Mouse (Mus musculus) stomach, postnatal 0 days (tissue): Measurements from ENCODE around the gene Olfr1451. TPM values are rescaled to one million over a fixed set of nuclear protein-coding genes. Genes with fewer than 3 reads are reported as not detected.
"Not testable (repeated sequence)": the region's sequence is repeated elsewhere in the genome, so short reads cannot be mapped to it uniquely, and the experiment has no call there.

Experiments used
- ATAC-seq: fragments of 200-750 bp; cut with Nextera tagmentation; 2 replicates; pipeline ENCODE4 v1.8.0; 2017; ENCODE audit not compliant: low FRiP score, low TSS enrichment
- DNase-seq: peaks from one replicate; pipeline ENCODE4 v3.0.0-alpha.2; 2016; ENCODE audit warnings: low spot score
- H3K27ac ChIP-seq: fragments of 300-500 bp; sonication (generic); replicated peaks from 2 replicates; pipeline ENCODE4 v1.5.1; 2014; ENCODE audit warnings: mild to moderate bottlenecking, control low read depth
- H3K27me3 ChIP-seq: fragments of 300-500 bp; sonication (generic); 2 replicates; pipeline ENCODE4 v1.6.1; 2014; ENCODE audit warnings: low read length; ENCODE audit not compliant: control insufficient read depth, insufficient read depth
- H3K36me3 ChIP-seq: fragments of 300-500 bp; sonication (generic); 2 replicates; pipeline ENCODE4 v1.6.1; 2014; ENCODE audit warnings: low read length, mixed read lengths; ENCODE audit not compliant: control insufficient read depth, insufficient read depth
- H3K4me1 ChIP-seq: fragments of 300-500 bp; sonication (generic); replicated peaks from 2 replicates; pipeline ENCODE4 v1.6.1; 2014; ENCODE audit warnings: antibody characterized with exemption; ENCODE audit not compliant: control insufficient read depth, insufficient read depth
- H3K4me2 ChIP-seq: fragments of 300-500 bp; sonication (generic); replicated peaks from 2 replicates; pipeline ENCODE4 v1.6.1; 2014; ENCODE audit warnings: low read depth, mild to moderate bottlenecking, control low read depth, moderate library complexity
- H3K4me3 ChIP-seq: fragments of 300-500 bp; sonication (generic); 2 replicates; pipeline ENCODE4 v1.5.1; 2014; ENCODE audit warnings: low read depth, low read length, control low read depth
- H3K9ac ChIP-seq: fragments of 300-500 bp; sonication (generic); 2 replicates; pipeline ENCODE4 v1.6.1; 2014; ENCODE audit warnings: mild to moderate bottlenecking, low read length, control low read depth, mixed read lengths
- H3K9me3 ChIP-seq: fragments of 300-500 bp; sonication (generic); 2 replicates; pipeline ENCODE4 v1.6.1; 2016; ENCODE audit warnings: low read length; ENCODE audit not compliant: control insufficient read depth
- CTCF ChIP-seq: IDR thresholded peaks from 2 replicates; pipeline ENCODE4 v1.5.1; 2016; ENCODE audit warnings: antibody characterized with exemption, low read depth, mild to moderate bottlenecking, moderate library complexity
- EP300 ChIP-seq: optimal IDR thresholded peaks from 2 replicates; pipeline ENCODE3; 2016; ENCODE audit warnings: antibody characterized with exemption
- WGBS: fragments of 180-500 bp; shearing (Covaris S2); extraction: QIAGEN DNeasy Blood & Tissue Kit; methylation state at CpG from one replicate; pipeline ENCODE4 v1.1.7; 2014; 5-methylcytosine and 5-hydroxymethylcytosine counted together
- polyA plus RNA-seq: library from polyadenylated mRNA; unstranded; fragments of >200 nt; fragmentation: Nextera tagmentation; extraction: Ambion mirVana; gene quantifications from 2 replicates; pipeline ENCODE4 v1.2.1, GENCODE M21; 2015

The Olfr1451 gene
- polyA plus RNA-seq = not detected in 2 replicates

GRCm38 (mm10) chr19:12994714-12995113 lies at the start of gene Olfr1451:
Gene Olfr1451 (plus strand): TSS chr19:12995014.
- no peaks in the 10 kb centered on the region for H3K36me3 ChIP-seq
- no peak within 1 kb of the TSS for H3K9ac ChIP-seq
- TF ChIP-seq CTCF = no peak
- H3K27me3 ChIP-seq = no peaks in the 10 kb centered on the region
- 68% methylated on average over 2 of the region's 2 CpGs for WGBS
- no peak within 1 kb of the TSS for H3K27ac ChIP-seq
- H3K4me1 ChIP-seq = no peaks in the 10 kb centered on the region
- DNase-seq (no peak), ATAC-seq (no peak)
- no peak within 1 kb of the TSS for H3K4me2 ChIP-seq
- no peak within 1 kb of the TSS for H3K4me3 ChIP-seq
- H3K9me3 ChIP-seq = no peaks in the 10 kb centered on the region

- no peak within 1 kb of the TSS for H3K9ac ChIP-seq
- H3K9me3 ChIP-seq = no peaks in the 10 kb centered on the region
- H3K36me3 ChIP-seq = no peaks in the 10 kb centered on the region
- no peaks in the 10 kb centered on the region for H3K27me3 ChIP-seq
- 85% methylated on average over 1 of the region's 1 CpGs for WGBS
- no peak within 1 kb of the TSS for H3K27ac ChIP-seq
- H3K4me1 ChIP-seq = no peaks in the 10 kb centered on the region
- H3K4me2 ChIP-seq = no peak within 1 kb of the TSS
- H3K4me3 ChIP-seq = no peak within 1 kb of the TSS
- no peak for ATAC-seq
- no peak for TF ChIP-seq CTCF
- TF ChIP-seq EP300 = no peak
- DNase-seq = no peak
Measured at GRCm38 (mm10) chr19:12949958-12950357, 44.9 kb upstream of the Olfr1451 start, which contains the start of gene Olfr1450. Gene Olfr1450 (plus strand): TSS chr19:12950258.

GRCm38 (mm10) chr19:12970082-12970481 lies 24.7 kb upstream of the Olfr1451 start:
- not testable (repeated sequence) for ATAC-seq, H3K27ac ChIP-seq, H3K9me3 ChIP-seq, H3K36me3 ChIP-seq, H3K27me3 ChIP-seq, H3K9ac ChIP-seq, H3K4me1 ChIP-seq, DNase-seq, H3K4me3 ChIP-seq, H3K4me2 ChIP-seq
- WGBS = 78% methylated on average over 5 of the region's 5 CpGs

GRCm38 (mm10) chr19:12992316-12992715 lies 2.5 kb upstream of the Olfr1451 start:
- not testable (repeated sequence) for H3K27me3 ChIP-seq, H3K4me3 ChIP-seq

GRCm38 (mm10) chr19:13028227-13028626 lies 33.4 kb downstream of the Olfr1451 start, which contains the start of gene Olfr1453:
Gene Olfr1453 (minus strand): TSS chr19:13028327.
- Histone ChIP-seq H3K9me3 (no peaks in the 10 kb centered on the region), H3K4me1 (no peaks in the 10 kb centered on the region), H3K36me3 (no peaks in the 10 kb centered on the region), H3K27me3 (no peaks in the 10 kb centered on the region), H3K4me2 (no peak within 1 kb of the TSS), H3K9ac (no peak within 1 kb of the TSS), H3K4me3 (no peak within 1 kb of the TSS), H3K27ac (no peak within 1 kb of the TSS)
- WGBS = 29% methylated on average over 1 of the region's 1 CpGs
- DNase-seq (no peak), ATAC-seq (no peak)
- TF ChIP-seq CTCF (no peak), EP300 (no peak)

More at GRCm38 (mm10) chr19:12992316-12992715, 2.5 kb upstream of the Olfr1451 start:
- DNase-seq, H3K9ac ChIP-seq, H3K4me1 ChIP-seq, H3K27ac ChIP-seq, H3K36me3 ChIP-seq, H3K9me3 ChIP-seq, ATAC-seq, H3K4me2 ChIP-seq: not testable (repeated sequence)
- WGBS = 90% methylated on average over 4 of the region's 4 CpGs

Other genes with a start within 250 kb of the Olfr1451 start
- 0.55 and 0.61 TPM in 2 replicates for gene Cntf, start 229.4 kb upstream of the Olfr1451 start, polyA plus RNA-seq
- gene Zfp91, start 198.9 kb upstream of the Olfr1451 start, polyA plus RNA-seq = 8.6 and 8.9 TPM in 2 replicates
- 1.5 and 1.7 TPM in 2 replicates for gene Lpxn, start 198.8 kb upstream of the Olfr1451 start, polyA plus RNA-seq
- not detected in 2 replicates for gene Gm5244, start 148.3 kb upstream of the Olfr1451 start, polyA plus RNA-seq
- not detected in 2 replicates for gene Olfr1444, start 137.7 kb upstream of the Olfr1451 start, polyA plus RNA-seq
- not detected in 2 replicates for gene Olfr1445, start 111.2 kb upstream of the Olfr1451 start, polyA plus RNA-seq
- not detected in 2 replicates for gene Olfr1446, start 101.5 kb upstream of the Olfr1451 start, polyA plus RNA-seq
- not detected in 2 replicates for gene Olfr1447, start 91.3 kb upstream of the Olfr1451 start, polyA plus RNA-seq
- gene Olfr1448, start 70.6 kb upstream of the Olfr1451 start, polyA plus RNA-seq = not detected in 2 replicates
- gene Olfr1449, start 64.2 kb upstream of the Olfr1451 start, polyA plus RNA-seq = not detected in 2 replicates
- gene Olfr1450, start 44.8 kb upstream of the Olfr1451 start, polyA plus RNA-seq = not detected in 2 replicates
- not detected in 2 replicates for gene Olfr1453, start 33.3 kb downstream of the Olfr1451 start, polyA plus RNA-seq
- gene Olfr1454, start 65.6 kb downstream of the Olfr1451 start, polyA plus RNA-seq = not detected in 2 replicates
- not detected in 2 replicates for gene Olfr1457, start 102.9 kb downstream of the Olfr1451 start, polyA plus RNA-seq
- gene Olfr1458, start 111.8 kb downstream of the Olfr1451 start, polyA plus RNA-seq = not detected in 2 replicates
- 0.02 TPM in 1 of 2 replicates, not detected in the other for gene Olfr1459, start 154.5 kb downstream of the Olfr1451 start, polyA plus RNA-seq
- gene Olfr1461, start 168.0 kb downstream of the Olfr1451 start, polyA plus RNA-seq = not detected in 2 replicates
- not detected in 2 replicates for gene Olfr1462, start 190.7 kb downstream of the Olfr1451 start, polyA plus RNA-seq
- not detected in 2 replicates for gene Olfr1463, start 236.3 kb downstream of the Olfr1451 start, polyA plus RNA-seq